Mouse (Mus musculus) liver, embryonic 13.5 days (tissue): ENCODE measurements around the gene Gm10118. TPM values are rescaled to one million over a fixed set of nuclear protein-coding genes. Genes with fewer than 3 reads are reported as not detected.

Source experiments
- ATAC-seq: fragments of 200-750 bp; cut with Nextera tagmentation; 2 replicates; pipeline ENCODE4 v1.8.0; 2017; ENCODE audit warnings: low read depth, mild to moderate bottlenecking, moderate number of reproducible peaks, moderate library complexity
- DNase-seq: peaks from one replicate; pipeline ENCODE4 v3.0.0; 2022
- H3K27ac ChIP-seq: fragments of 300-500 bp; sonication (generic); 2 replicates; pipeline ENCODE4 v1.5.1; 2015; ENCODE audit warnings: moderate library complexity, mild to moderate bottlenecking, inconsistent platforms
- H3K27me3 ChIP-seq: fragments of 300-500 bp; sonication (generic); 2 replicates; pipeline ENCODE4 v1.6.1; 2015; ENCODE audit warnings: mild to moderate bottlenecking, inconsistent platforms
- H3K36me3 ChIP-seq: fragments of 300-500 bp; sonication (generic); 2 replicates; pipeline ENCODE4 v1.6.1; 2015; ENCODE audit warnings: mild to moderate bottlenecking, inconsistent platforms
- H3K4me1 ChIP-seq: fragments of 300-500 bp; sonication (generic); replicated peaks from 2 replicates; pipeline ENCODE4 v1.6.1; 2015; ENCODE audit warnings: inconsistent platforms
- H3K4me2 ChIP-seq: fragments of 300-500 bp; sonication (generic); 2 replicates; pipeline ENCODE4 v1.6.1; 2015; ENCODE audit warnings: inconsistent platforms, mild to moderate bottlenecking, moderate library complexity
- H3K4me3 ChIP-seq: fragments of 300-500 bp; sonication (generic); replicated peaks from 2 replicates; pipeline ENCODE4 v1.5.1; 2015; ENCODE audit warnings: mild to moderate bottlenecking, inconsistent platforms
- H3K9ac ChIP-seq: fragments of 300-500 bp; sonication (generic); 2 replicates; pipeline ENCODE4 v1.6.1; 2015; ENCODE audit warnings: mild to moderate bottlenecking, inconsistent platforms
- H3K9me3 ChIP-seq: fragments of 300-500 bp; sonication (generic); replicated peaks from 2 replicates; pipeline ENCODE4 v1.6.1; 2016; ENCODE audit warnings: inconsistent platforms
- WGBS: fragments of 180-500 bp; shearing (Covaris S2); methylation state at CpG from one replicate; pipeline ENCODE4 v1.1.7; 2015; ENCODE audit not compliant: insufficient replicate concordance; 5-methylcytosine and 5-hydroxymethylcytosine counted together
- polyA plus RNA-seq: library from polyadenylated mRNA; unstranded; fragments of >200 nt; fragmentation: Nextera tagmentation; extraction: Ambion mirVana; gene quantifications from 2 replicates; pipeline ENCODE4 v1.2.1, GENCODE M21; 2015

Gene Gm10118
- not detected in 2 replicates for polyA plus RNA-seq

- H3K27ac ChIP-seq, result no peak within 1 kb of the TSS
- no peak within 1 kb of the TSS for H3K4me2 ChIP-seq
- no peak within 1 kb of the TSS for H3K9ac ChIP-seq
- H3K36me3 ChIP-seq, result no peaks in the 10 kb centered on the region
- H3K4me3 ChIP-seq, result no peak within 1 kb of the TSS
- DNase-seq (no peak), ATAC-seq (no peak)
- 0 out of 2 replicates have a peak, but pooled peaks cover 2% of the 10 kb centered on the region for H3K9me3 ChIP-seq
- no peaks in the 10 kb centered on the region for H3K4me1 ChIP-seq
- H3K27me3 ChIP-seq, result no peaks in the 10 kb centered on the region
Measured at GRCm38 (mm10) chr10:63927334-63927733, at the start of gene Gm10118. Gene Gm10118, minus strand, starts transcription at chr10:63927434.

- WGBS, result 76% methylated on average over 2 of the region's 2 CpGs
- no peak for DNase-seq
Measured at GRCm38 (mm10) chr10:63972300-63972699, 45.1 kb upstream of the Gm10118 start.

GRCm38 (mm10) chr10:63954308-63954930 is 27.2 kb upstream of the Gm10118 start:
- H3K4me2 ChIP-seq, result no peak overlapping the region
- no peaks in the 10 kb centered on the region for H3K4me1 ChIP-seq
- H3K27ac ChIP-seq, result no peak overlapping the region
- no peak for ATAC-seq
- H3K9ac ChIP-seq, result no peak overlapping the region
- no peaks in the 10 kb centered on the region for H3K36me3 ChIP-seq
- WGBS, result 20% methylated on average over 6 of the region's 7 CpGs
- H3K9me3 ChIP-seq, result no peaks in the 10 kb centered on the region
- H3K27me3 ChIP-seq, result no peaks in the 10 kb centered on the region
- no peak overlapping the region for H3K4me3 ChIP-seq
- no peak for DNase-seq

More at GRCm38 (mm10) chr10:63972300-63972699, 45.1 kb upstream of the Gm10118 start:
- Histone ChIP-seq H3K4me1 (no peaks in the 10 kb centered on the region), H3K9me3 (no peaks in the 10 kb centered on the region), H3K27me3 (no peaks in the 10 kb centered on the region), H3K4me2 (no peak overlapping the region), H3K27ac (no peak overlapping the region), H3K4me3 (no peak overlapping the region), H3K9ac (no peak overlapping the region), H3K36me3 (no peaks in the 10 kb centered on the region)
- ATAC-seq, result no peak

- H3K9me3 ChIP-seq, result no peaks in the 10 kb centered on the region
- no peaks in the 10 kb centered on the region for H3K4me1 ChIP-seq
- no peak overlapping the region for H3K4me3 ChIP-seq
- no peak overlapping the region for H3K4me2 ChIP-seq
- no peaks in the 10 kb centered on the region for H3K36me3 ChIP-seq
- WGBS, result 69% methylated on average over 1 of the region's 1 CpGs
- DNase-seq (no peak), ATAC-seq (no peak)
- no peak overlapping the region for H3K9ac ChIP-seq
- no peaks in the 10 kb centered on the region for H3K27me3 ChIP-seq
- H3K27ac ChIP-seq, result no peak overlapping the region
Measured at GRCm38 (mm10) chr10:63951481-63951880, 24.2 kb upstream of the Gm10118 start.

- Histone ChIP-seq H3K4me3 (no peak overlapping the region), H3K27ac (no peak overlapping the region), H3K4me2 (no peak overlapping the region), H3K27me3 (no peaks in the 10 kb centered on the region), H3K4me1 (no peaks in the 10 kb centered on the region), H3K9me3 (no peaks in the 10 kb centered on the region), H3K36me3 (no peaks in the 10 kb centered on the region), H3K9ac (no peak overlapping the region)
- no peak for ATAC-seq
- WGBS, result 60% methylated on average over 8 of the region's 8 CpGs
- DNase-seq, result no peak
Measured at GRCm38 (mm10) chr10:63950867-63951266, 23.6 kb upstream of the Gm10118 start.

- no peak overlapping the region for H3K27ac ChIP-seq
- no peaks in the 10 kb centered on the region for H3K9me3 ChIP-seq
- no peak overlapping the region for H3K4me3 ChIP-seq
- H3K4me1 ChIP-seq, result no peaks in the 10 kb centered on the region
- H3K9ac ChIP-seq, result no peak overlapping the region
- no peak for DNase-seq
- H3K27me3 ChIP-seq, result no peaks in the 10 kb centered on the region
- H3K36me3 ChIP-seq, result no peaks in the 10 kb centered on the region
- ATAC-seq, result no peak
- no peak overlapping the region for H3K4me2 ChIP-seq
- WGBS, result 48% methylated on average over 4 of the region's 4 CpGs
Measured at GRCm38 (mm10) chr10:63947266-63947665, 20.0 kb upstream of the Gm10118 start.

- no peak overlapping the region for H3K4me3 ChIP-seq
- no peak overlapping the region for H3K9ac ChIP-seq
- DNase-seq (no peak), ATAC-seq (no peak)
- no peaks in the 10 kb centered on the region for H3K4me1 ChIP-seq
- no peaks in the 10 kb centered on the region for H3K27me3 ChIP-seq
- WGBS, result 53% methylated on average over 3 of the region's 3 CpGs
- H3K4me2 ChIP-seq, result no peak overlapping the region
- H3K27ac ChIP-seq, result no peak overlapping the region
- no peaks in the 10 kb centered on the region; the same call in 1 of the 2 replicates for H3K9me3 ChIP-seq
- no peaks in the 10 kb centered on the region for H3K36me3 ChIP-seq
Measured at GRCm38 (mm10) chr10:63945534-63945933, 18.3 kb upstream of the Gm10118 start.

- no peak overlapping the region for H3K9ac ChIP-seq
- WGBS, result 56% methylated on average over 5 of the region's 5 CpGs
- H3K4me2 ChIP-seq, result no peak overlapping the region
- no peaks in the 10 kb centered on the region for H3K36me3 ChIP-seq
- H3K4me3 ChIP-seq, result no peak overlapping the region
- 0 out of 2 replicates have a peak, but pooled peaks cover 2% of the 10 kb centered on the region for H3K9me3 ChIP-seq
- no peak overlapping the region for H3K27ac ChIP-seq
- H3K4me1 ChIP-seq, result no peaks in the 10 kb centered on the region
- ATAC-seq, result no peak
- H3K27me3 ChIP-seq, result no peaks in the 10 kb centered on the region
- DNase-seq, result no peak
Measured at GRCm38 (mm10) chr10:63933946-63934345, 6.7 kb upstream of the Gm10118 start.

GRCm38 (mm10) chr10:63908878-63909277 is 18.4 kb downstream of the Gm10118 start:
- no peak overlapping the region for H3K9ac ChIP-seq
- H3K9me3 ChIP-seq, result no peaks in the 10 kb centered on the region
- ATAC-seq (no peak), DNase-seq (no peak)
- H3K4me3 ChIP-seq, result no peak overlapping the region
- no peaks in the 10 kb centered on the region for H3K36me3 ChIP-seq
- H3K4me1 ChIP-seq, result no peaks in the 10 kb centered on the region
- H3K27ac ChIP-seq, result no peak overlapping the region
- H3K27me3 ChIP-seq, result no peaks in the 10 kb centered on the region
- no peak overlapping the region for H3K4me2 ChIP-seq

- no peaks in the 10 kb centered on the region for H3K27me3 ChIP-seq
- H3K9me3 ChIP-seq, result no peaks in the 10 kb centered on the region
- H3K27ac ChIP-seq, result no peak overlapping the region
- no peaks in the 10 kb centered on the region for H3K4me1 ChIP-seq
- no peaks in the 10 kb centered on the region for H3K36me3 ChIP-seq
- DNase-seq (no peak), ATAC-seq (no peak)
- no peak overlapping the region for H3K9ac ChIP-seq
- no peak overlapping the region for H3K4me3 ChIP-seq
- no peak overlapping the region for H3K4me2 ChIP-seq
Measured at GRCm38 (mm10) chr10:63899891-63900290, 27.3 kb downstream of the Gm10118 start.

- Histone ChIP-seq H3K9ac (no peak overlapping the region), H3K27ac (no peak overlapping the region), H3K4me2 (no peak overlapping the region), H3K27me3 (no peaks in the 10 kb centered on the region), H3K4me1 (no peaks in the 10 kb centered on the region), H3K4me3 (no peak overlapping the region), H3K9me3 (no peaks in the 10 kb centered on the region), H3K36me3 (no peaks in the 10 kb centered on the region)
- 60% methylated on average over 5 of the region's 5 CpGs for WGBS
- ATAC-seq, result no peak
- DNase-seq, result no peak
Measured at GRCm38 (mm10) chr10:63894612-63895011, 32.6 kb downstream of the Gm10118 start.

- H3K4me3 ChIP-seq, result no peak overlapping the region
- H3K36me3 ChIP-seq, result no peaks in the 10 kb centered on the region
- no peak overlapping the region for H3K4me2 ChIP-seq
- WGBS, result 66% methylated on average over 23 of the region's 23 CpGs
- DNase-seq (no peak), ATAC-seq (no peak)
- H3K9ac ChIP-seq, result no peak overlapping the region
- no peak overlapping the region for H3K27ac ChIP-seq
- H3K27me3 ChIP-seq, result no peaks in the 10 kb centered on the region
- H3K9me3 ChIP-seq, result no peaks in the 10 kb centered on the region
- no peaks in the 10 kb centered on the region for H3K4me1 ChIP-seq
Measured at GRCm38 (mm10) chr10:63886449-63887088, 40.7 kb downstream of the Gm10118 start.
